Mouse (Mus musculus) retina, embryonic 14.5 days (tissue): ENCODE results near the gene Mtf2.
"Not testable (repeated sequence)": the region's sequence is repeated elsewhere in the genome, so short reads cannot be mapped to it uniquely, and the experiment has no call there.

Experiments
- DNase-seq: peaks from one replicate; pipeline ENCODE4 v3.0.0-alpha.2; 2015; ENCODE audit warnings: low spot score

Mtf2 gene

GRCm38 (mm10) chr5:108082380-108082779, 16.9 kb downstream of the Mtf2 start:
- DNase-seq, result peak; percentile 41

- DNase-seq, result no peak
Observed at GRCm38 (mm10) chr5:108085440-108085839, 20.0 kb downstream of the Mtf2 start.

GRCm38 (mm10) chr5:108092731-108093130, 27.3 kb downstream of the Mtf2 start:
- DNase-seq, result not testable (repeated sequence)

- DNase-seq, result no peak
Observed at GRCm38 (mm10) chr5:108097676-108098075, 32.2 kb downstream of the Mtf2 start.

GRCm38 (mm10) chr5:108100196-108100595, 34.7 kb downstream of the Mtf2 start:
- no peak for DNase-seq

GRCm38 (mm10) chr5:108104306-108104705, 38.8 kb downstream of the Mtf2 start:
- DNase-seq, result no peak

- no peak for DNase-seq
Observed at GRCm38 (mm10) chr5:108109346-108109745, 43.9 kb downstream of the Mtf2 start.

GRCm38 (mm10) chr5:108117693-108118092, 52.2 kb downstream of the Mtf2 start:
- DNase-seq, result no peak

- no peak for DNase-seq
Observed at GRCm38 (mm10) chr5:108120221-108120900, 54.9 kb downstream of the Mtf2 start.

GRCm38 (mm10) chr5:108131849-108132440, 66.5 kb downstream of the Mtf2 start:
- peak; percentile 62 for DNase-seq

- DNase-seq, result peak; percentile 99
Observed at GRCm38 (mm10) chr5:108132441-108133243, 67.2 kb downstream of the Mtf2 start, which contains the start of the genes Tmed5 and Ccdc18. Gene Tmed5 (minus strand): TSS chr5:108132620. Gene Ccdc18 (plus strand): TSS chr5:108132875.

- DNase-seq, result no peak
Observed at GRCm38 (mm10) chr5:108152592-108152991, 87.1 kb downstream of the Mtf2 start.
